Mouse (Mus musculus): ENCODE data around the gene Smyd3.

Gene Smyd3

DNA sequence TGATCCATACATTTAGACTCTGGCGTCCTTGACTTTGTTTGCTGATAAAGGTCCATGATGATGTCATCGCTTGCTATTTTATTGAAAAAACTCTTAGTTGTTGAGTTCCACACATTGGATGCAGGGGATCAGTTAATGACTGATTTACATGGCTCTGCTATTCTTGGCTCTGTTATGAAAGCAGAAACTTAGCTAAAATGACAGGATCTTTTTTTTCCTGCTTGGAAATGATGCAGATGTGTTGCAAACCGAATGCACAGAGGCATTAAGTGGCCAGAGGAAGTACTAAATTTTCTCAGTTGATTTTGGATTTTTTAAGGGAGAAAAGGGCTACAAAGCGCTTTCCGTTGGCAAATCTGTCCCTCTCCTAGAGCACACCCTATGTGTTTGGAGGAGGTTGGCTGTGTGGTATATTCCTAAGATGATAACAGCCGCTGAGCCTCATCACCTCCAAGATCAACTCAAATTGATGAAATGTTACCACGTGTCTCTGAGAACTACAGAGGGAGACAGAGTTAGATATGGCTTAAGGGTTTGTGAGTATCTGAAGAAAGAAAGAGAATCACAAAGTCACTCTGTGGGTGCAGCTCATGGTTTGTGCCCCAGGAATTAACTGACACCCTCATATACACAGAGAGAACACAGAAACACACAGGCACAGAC lies 402.9 kb downstream of the Smyd3 start:
- DNase-seq (ENCODE audit: low spot score), result no peak

DNA sequence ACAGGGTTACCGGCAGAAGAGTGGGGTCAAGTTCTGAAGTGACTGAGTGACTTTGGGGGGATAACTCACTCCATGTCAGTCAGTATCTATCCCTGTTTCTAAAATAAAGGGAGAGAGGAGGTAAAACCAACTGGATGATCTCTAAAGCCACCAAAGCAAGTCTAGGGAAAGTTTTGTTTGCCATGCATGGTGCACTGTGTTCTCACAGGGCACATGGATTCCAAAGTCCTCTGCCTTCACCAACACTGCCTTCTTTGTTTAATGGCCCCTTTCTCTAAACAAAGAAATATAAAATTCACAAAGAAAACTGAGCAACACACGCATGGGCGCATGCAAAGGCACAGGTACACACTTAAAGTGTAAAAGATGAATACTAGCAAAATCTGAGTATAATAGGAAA lies 403.5 kb downstream of the Smyd3 start:
- DNase-seq (ENCODE audit: low spot score), result no peak

DNA sequence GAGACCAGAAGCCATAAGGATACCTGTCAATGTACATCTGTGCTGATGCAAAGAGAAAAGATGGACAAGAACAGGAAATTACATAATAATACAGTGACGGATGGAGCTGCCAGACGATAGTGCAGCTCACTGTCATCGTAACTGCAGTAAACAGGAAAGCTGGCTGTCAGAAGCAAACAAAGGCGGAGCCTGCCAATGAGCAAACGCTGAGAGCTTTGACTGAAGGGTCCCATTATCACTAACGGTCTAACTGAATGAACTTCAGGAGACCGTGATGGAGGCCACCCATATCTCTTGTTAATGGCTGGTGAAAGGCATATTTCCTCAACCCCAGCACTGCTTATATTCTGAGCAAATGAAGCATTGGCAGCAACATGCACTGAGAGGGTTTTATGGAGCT lies 409.1 kb downstream of the Smyd3 start:
- DNase-seq (ENCODE audit: low spot score), result no peak

DNA sequence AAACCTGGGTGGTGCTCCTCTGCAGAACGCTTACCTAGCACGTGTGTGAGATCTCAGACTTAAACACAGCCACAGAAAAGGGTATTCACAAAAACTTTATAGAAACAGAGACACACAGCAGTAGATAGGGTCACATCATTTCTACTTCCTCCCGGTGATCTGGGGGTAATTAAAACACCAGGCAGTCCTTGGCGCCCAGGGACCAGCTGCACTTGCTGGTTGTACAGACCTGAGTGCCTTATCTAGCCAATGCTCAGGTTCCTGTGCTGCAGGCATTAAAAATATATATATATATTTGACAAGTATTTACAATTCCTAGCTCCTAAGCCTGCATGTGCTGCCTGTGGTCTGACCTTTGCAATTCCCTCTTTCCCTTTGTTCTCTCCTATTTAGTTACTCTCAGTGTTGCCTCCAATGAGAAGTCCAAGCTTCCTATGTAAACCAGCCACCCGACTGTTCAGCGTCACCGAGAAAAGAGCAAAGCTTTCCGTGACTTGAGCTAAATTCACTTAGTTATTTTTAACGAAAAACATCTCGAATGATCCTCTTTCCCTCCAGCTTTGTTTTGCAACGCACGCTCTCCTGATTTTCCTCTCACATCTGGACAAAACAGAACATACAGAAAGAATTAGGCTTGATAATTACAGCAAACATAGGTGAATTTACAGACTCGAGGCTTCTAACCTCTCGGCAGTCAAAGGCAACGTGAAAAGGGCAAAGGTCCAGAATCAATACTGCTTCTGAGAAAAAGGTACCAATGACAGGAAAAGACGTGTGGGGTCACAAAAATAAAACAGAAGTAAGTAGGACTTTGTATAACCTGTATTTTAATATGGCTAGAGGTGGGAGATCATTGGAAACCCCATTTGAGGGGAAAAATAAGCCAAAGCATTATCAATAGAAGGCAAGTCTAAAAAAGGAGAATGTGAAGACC lies 409.8 kb downstream of the Smyd3 start:
- DNase-seq (ENCODE audit: low spot score), result no peak

DNA sequence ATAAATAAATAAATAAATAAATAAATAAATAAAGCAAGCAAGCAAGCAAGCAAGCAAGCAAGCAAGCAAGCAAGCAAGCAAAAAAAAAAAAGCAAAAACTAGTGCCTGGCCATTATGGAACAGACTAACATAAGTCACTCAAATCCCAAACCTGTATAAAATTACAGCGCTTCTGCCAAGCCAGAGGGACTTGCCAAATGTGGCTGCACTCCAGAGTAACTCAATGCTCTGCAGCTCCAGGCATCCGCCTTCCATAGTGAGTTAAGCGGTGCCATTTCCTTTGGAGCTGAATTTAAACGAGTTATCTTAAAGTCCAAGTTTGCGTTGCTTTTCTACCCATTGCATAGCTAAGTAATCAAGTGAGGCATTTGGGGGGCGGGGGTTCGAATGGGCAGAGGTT lies 410.6 kb downstream of the Smyd3 start:
- no peak for DNase-seq (ENCODE audit: low spot score)

DNA sequence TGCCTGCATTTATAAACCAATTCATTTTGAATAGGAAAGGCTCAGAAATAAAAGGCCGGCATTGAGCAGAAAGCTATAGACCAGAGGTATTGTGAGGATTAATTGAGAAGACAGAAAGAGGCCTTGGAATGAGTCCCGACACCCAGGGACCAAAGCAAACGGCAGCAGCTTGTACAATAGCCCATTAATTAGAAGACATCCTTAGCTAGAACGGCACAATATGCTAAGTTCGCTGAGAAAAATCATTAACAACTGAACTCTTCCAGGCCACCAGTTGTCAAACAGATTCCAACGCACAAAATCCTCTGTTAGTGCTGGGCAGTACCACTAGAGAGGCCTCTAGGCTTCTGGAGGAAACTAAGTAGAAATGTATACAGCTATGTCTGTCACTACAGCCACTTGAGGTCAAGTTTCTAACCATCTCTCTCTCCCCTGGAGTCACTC lies 411.1 kb downstream of the Smyd3 start:
- DNase-seq (ENCODE audit: low spot score), result no peak

DNA sequence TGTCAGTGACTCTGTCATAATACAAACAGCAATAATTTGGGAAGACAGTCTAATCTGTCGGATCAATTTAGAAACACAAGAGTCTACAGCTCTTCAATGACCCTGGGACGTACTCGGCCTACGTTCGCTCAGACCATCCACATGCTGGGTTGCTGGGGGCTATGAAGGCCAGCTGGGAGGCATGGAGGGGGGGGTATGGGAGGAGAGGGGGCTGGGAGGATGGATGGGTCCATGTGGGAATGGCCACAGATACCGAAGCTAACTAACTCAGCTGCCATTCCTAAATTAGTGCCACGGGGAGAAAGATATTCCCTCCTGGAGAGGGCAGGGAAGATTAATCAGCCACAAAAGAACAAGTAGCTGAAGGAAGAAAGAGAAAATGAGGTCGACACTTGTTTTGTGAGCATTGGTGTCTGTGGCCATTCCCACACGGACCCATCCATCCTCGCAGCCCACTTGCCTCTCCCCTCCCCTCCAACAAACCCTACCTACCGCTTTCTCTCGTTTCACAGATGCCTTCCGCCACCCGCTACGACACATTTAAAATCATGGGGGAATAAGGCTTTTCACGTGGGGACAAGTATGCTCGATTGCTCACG lies 411.6 kb downstream of the Smyd3 start:
- DNase-seq (ENCODE audit: low spot score), result no peak

DNA sequence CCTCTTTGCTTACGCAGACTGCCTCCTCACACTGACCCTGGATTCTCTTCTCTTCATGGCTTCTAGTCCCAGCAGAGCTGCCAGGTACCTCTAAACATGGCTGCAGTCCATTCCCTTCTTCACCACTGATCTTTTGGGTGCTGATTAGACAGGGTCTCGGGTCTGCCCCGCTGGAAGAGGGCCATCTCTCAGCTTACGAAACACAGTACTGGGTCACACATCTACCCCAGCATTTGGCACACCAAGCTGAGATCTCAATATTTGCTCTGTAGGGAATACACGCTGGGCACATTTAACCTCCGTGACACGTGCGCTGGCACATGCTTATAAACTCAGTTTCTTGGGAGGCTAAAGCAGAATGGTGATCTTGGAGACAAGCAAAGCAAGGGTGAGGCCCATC lies 413.4 kb downstream of the Smyd3 start:
- no peak for DNase-seq (ENCODE audit: low spot score)

DNA sequence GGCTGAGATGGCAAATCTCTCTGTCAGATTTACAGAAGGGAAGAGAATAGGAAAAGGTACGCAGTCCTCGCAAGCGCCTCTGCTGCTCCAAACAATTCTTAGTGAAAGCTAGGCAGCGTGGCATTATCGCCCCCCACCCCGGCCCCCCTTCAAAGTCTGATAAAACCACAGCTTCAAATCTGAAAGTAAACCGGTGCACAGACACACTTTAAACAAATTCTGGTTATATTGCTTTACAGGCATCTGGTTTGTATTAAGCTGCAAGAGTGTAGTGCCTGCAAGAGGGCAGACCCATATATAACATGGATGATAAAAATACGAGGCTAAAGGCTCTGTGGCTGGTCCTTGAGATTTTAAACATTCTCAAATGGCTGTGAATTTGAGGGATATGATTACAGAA lies 420.8 kb downstream of the Smyd3 start:
- no peak for DNase-seq (ENCODE audit: low spot score)

DNA sequence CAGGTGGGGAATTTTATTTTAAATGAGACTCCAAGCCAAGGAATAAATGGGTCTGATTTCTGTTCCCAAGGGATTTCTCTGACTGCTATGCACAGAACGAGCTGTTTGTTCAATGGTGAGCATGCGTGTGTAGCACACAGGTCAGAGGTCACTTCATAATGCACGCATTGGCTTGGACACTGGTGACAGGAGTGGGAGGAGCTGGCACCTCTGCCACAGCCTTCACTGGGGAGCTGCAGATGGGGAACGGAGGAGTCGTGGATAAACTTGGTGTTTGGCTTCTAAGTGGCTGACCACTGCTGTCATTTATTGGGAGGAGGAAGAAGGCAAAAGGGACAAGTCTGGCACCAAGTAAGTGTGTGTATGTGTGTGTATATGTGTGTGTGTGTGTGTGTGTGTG lies 421.5 kb downstream of the Smyd3 start:
- no peak for DNase-seq (ENCODE audit: low spot score)

DNA sequence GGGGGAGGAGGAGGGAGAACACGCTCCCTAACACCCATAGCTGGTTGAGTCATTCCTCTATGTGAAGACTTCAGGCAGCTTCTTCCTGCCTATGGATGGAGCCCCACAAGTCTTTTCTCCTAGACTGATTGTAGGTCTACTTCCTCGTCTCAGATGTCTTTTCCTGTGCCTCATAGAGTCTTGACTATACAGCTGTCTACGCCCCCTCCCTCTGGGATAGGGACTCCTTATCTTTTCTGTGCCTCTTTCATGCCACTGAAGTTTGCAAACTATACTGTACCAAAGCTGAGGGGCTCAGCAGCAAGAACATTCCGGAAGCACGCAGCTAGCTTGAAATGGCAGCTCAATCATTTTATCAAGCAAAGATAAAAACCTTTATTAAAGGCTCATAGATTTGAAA lies 428.7 kb downstream of the Smyd3 start:
- DNase-seq (ENCODE audit: low spot score), result no peak

DNA sequence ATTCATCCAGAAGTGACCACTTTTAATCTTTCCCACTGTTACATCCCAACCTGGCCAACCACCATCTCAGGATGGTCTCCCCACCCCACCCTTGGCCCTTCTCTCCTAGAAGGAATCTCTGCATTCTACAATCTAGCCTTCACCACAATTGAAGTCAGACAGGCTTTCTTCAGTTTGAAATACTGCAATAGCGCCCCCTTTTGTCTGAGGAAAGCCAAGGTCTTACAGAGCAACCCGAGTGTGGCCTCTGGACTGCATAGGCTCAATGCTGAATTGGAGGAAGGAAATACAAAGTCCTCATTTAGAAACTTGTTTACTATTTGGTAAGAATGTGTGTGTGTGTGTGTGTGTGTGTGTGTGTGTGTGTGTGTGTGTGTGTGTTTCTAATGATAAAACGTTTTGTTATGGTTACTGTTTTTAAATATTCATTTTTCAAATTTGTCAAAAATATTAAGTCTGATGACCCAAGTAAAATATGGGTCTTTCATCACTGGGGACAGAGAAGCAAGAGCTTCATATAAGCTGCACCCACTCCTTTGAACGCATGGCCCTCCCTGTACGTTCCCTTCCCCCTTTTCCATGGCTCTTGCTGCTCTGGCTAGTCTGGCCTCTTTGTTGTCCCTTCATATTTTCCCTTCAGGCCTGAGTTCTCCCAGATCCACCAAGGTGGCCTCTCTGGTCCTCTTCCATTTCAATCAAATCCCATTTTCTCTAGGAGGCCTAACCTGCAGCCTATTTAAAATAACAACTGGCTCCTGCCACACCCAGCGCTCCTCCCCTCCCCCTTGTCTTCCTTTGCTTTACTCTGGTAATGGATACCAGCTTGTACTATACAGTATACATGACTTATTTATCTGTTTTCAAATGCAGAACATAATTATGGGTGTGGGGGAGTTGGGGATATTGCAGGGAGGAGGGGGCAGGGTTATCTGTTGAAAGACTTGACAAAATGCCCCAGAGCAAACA lies 430.5 kb downstream of the Smyd3 start:
- DNase-seq (ENCODE audit: low spot score), result no peak

DNA sequence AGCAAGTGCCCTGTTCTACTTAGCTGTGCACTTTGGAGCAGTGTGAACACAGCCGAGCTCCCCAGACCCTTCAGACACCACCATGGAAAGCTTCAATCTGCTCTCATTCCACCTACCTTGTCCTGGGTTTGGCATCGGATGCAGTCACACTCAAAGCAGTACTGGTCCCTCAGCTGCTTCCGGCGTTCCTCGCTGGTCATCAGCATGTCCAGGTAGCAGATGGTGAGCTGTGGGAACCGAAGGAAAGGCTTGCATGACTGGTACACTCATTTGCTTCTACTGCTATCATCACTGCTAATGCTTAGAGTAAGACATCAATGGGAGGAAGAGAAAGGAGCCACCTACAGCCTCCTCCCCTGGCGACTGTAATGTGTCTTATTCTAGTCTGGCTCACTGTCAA lies 431.6 kb downstream of the Smyd3 start:
- no peak for DNase-seq (ENCODE audit: low spot score)

DNA sequence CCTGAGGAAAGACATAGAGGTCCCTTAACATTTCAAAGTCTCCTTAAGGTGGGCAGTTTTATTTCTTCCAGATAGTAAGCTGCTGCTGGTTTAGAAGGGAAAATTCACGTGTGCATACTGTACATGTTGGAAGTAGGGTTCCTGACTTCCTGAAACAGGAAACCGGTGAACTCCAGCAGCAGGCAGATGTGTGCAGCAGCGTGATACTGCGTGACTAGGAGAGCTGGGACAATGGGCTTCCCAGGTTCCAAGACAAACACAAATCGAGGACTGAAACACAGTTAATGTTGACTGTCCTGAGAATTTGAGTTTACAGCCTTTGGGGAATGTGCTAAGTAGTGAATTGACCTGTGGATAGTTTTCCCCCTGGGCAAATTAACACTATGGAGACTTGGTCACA lies 434.7 kb downstream of the Smyd3 start:
- DNase-seq (ENCODE audit: low spot score), result no peak

DNA sequence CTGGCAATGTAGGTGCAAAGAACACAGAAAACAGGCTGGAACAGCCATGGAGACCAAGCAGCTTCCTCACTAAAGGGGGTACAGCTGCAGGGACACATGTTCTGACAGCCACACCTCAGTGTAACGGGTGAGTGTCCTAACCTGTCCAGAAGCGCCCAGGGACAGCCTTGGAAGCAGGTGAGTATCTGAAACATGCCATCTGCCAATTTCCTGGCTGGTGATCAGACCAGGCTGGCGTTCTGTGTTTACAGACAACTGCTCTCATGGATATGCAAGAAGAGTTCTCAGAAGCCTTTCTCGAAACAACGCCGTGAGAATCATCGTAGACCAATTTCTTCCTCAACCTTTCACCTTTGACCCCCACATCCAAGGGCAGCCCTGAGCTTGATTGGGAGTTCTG lies 444.0 kb downstream of the Smyd3 start:
- no peak for DNase-seq (ENCODE audit: low spot score)

DNA sequence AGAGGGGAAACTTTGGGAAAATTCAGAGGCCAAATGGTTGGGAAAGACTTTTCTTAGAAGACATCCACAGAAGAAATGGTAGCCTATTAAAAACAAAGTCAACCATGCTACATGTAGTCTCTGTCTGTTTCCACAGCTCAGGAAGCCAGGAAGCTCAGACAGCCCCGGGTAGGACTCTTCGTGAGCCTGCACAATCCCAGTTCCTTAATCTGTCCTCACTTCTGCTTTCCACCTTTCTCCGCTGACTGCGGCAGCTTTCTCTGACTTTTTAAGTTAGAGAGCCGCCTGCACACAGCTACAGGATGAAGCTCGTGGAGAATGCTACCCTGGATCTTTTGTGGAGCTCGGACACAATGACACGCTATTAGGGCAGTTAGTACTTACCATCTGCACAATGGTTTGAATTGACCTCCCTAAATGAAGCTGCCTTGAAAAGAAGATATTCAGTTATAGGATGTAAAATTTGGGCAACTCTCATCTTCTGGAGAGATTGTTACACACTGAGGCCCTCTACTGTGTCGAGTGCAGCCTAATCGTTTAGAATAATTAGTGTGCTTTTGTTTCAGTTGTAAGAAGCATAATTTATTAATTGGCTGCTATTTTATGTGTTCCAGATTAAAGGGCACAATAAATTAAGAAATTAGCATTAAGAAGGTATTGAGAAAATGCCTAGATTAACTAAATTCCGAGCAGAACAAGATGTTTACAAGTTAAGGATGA lies 444.7 kb downstream of the Smyd3 start:
- DNase-seq (ENCODE audit: low spot score), result no peak

DNA sequence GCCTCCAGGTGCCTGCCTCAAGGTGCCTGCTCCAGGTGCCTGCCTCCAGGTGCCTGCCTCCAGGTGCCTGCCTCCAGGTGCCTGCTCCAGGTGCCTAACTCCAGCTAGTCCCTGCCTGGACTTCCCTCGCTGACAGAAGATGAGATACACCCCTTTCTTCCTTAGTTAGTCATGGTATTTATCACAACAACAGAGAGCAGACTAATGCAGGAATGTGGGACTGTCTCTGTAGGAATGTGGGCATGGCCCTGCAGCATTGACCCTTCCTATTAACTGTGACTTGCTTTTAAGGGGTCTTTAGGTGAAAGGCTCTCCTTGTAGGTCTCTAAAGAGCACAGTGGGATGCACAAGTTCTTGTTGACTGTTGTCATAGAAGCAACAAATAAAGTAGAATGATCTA lies 445.4 kb downstream of the Smyd3 start:
- DNase-seq (ENCODE audit: low spot score), result no peak

DNA sequence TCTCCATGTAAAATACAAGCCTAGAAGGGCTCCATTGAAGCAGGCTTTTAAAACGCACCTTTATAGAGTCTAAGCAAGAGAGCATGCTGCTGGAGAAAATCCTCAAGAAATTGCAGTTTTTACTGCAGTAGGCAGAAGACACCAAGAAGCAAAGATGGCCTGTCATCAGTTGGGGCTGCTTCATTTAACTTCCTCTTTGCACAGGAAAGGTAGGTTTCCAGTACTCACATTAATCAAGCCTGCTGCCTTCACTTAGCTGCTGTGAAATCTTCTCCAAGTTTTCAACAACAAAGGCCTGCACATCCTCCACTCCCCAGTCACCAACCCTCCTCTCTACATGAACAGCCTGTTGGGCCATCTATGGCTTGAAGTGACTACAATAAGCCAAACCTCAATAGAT lies 448.9 kb downstream of the Smyd3 start:
- DNase-seq (ENCODE audit: low spot score), result no peak

DNA sequence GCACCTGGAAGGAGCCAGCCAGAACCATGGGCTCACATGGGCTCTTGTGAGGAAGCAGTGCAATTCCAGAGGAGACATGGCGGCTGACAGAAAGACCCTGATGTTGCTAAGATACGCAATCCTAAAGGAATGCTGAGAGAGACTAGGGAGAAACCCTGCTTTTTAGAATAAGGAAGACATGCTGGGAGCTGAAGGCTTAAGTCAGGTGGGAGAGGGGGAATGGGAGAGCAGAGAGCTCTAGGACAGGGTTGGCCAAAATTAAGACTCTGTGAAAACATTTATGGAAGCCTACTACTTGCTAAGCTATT lies 452.6 kb downstream of the Smyd3 start:
- DNase-seq (ENCODE audit: low spot score), result no peak

DNA sequence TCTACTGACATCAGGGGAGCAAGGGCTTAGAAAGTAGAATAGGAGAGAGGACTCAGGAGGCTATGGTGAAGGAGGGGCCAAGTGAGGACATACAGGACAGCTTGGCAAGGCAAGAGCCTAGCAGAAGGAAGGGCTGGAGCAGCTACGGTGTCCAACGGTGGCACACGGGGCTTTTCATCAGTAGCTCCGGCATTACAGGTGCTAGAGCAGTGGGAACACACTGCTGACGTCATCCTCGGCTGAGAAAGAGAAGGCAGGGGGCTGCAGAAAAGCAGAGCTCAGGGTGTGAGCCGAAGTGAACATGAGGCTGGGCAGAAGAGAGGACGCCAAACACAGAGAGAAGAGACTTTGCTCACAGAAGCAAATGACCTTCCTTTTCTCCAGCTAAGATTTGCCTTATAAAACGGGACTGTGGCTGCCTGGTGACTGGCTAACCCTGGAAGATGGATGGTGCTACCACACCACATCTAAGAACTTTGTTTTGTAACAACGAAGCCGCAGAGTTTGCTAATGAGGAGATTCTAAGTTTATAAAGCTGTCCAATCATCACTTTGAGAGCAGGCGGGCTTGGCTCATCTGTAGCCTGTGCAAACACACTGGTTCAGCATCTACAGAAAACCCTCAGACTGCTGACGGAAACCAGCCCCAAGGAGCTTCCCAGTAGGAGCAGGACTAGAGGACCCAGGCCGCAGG lies 453.1 kb downstream of the Smyd3 start:
- no peak for DNase-seq (ENCODE audit: low spot score)

DNA sequence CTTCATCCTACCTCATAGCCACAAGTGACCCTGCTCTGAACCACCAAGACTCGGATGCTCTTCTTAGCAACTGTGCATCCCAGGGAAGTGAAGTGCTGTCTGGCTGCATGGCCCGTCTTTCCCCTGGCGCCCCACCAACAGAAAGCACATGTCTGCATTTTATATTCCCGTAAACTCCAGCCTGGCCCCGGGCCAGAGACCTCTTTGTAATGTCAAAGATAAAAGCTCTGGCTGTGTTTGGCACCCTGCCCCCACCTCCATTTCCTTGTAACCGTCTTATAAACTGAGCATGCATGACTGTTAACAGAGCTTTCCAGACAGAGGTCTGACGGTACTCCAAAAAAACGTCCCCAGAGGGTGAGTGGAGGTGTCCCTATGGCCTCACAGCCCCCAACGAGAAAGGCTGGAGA lies 456.1 kb downstream of the Smyd3 start:
- peak; percentile 78 for DNase-seq (ENCODE audit: low spot score)
